Mouse (Mus musculus) CD4-positive, CD25-positive, alpha-beta regulatory T cell, adult 2 months (primary cell): Measurements from ENCODE around the gene 1700029H14Rik.

Source experiments
- DNase-seq: peaks from one replicate; pipeline ENCODE4 v3.0.0-alpha.2; 2012; ENCODE audit warnings: low read depth, low spot score

1700029H14Rik gene

DNA sequence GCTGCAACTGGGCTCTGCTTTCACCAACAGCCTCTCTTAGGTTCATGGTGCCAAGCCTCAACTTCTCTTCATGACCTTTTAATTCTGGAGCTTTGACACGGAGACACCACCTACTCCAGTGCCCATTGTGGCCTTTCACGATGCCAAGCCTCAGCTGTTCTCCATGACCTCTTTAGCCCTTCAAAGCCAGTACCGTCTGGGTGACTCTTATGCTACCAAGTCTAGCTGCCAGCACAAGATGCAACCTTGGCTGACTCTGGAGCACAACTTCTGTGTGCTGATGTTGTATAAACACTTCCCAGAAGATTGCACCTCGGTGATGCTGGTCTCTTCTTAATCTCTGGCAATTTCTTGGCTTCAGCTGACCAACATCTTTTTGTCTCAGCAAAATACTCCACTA lies 15.8 kb downstream of the 1700029H14Rik start:
- no peak for DNase-seq

DNA sequence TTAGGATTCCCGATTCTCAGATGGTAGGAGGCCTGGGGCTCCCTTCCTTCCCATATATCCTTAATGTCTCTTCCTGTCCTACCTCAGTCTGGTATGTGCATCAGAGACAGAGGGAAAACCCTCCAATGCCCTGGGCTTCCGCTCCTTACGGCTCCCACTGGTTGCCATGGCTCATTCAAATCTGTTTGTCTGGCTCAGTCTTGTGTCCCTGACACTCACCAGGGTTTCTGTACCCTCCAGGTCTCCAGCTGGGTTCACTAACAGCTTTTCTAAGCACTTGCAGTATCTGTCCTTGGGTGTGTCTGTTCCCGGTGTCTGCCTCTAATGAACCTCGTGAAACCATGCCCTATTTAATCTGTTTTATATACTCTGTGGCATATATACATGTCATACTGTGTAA lies 20.7 kb downstream of the 1700029H14Rik start:
- no peak for DNase-seq

DNA sequence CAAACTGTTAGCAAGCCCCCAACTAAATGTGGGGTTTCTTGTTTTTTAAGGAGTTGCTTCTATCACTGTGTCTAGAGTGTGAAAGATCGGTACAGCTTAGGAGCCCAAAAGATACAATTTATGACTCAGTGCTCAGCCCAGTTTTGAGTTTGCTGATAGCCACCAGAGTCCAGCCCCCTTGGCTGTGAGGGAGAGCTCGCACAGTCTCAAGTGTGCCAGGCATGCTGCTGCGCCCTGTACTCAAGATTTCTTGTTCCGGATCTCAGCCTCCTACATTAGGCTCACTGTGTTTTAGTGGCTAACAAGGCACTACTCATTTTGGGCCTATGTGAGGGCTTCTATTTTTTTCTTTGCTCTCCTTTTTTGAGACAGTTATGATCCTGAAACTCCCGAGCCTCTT lies 22.1 kb downstream of the 1700029H14Rik start:
- DNase-seq, result no peak

DNA sequence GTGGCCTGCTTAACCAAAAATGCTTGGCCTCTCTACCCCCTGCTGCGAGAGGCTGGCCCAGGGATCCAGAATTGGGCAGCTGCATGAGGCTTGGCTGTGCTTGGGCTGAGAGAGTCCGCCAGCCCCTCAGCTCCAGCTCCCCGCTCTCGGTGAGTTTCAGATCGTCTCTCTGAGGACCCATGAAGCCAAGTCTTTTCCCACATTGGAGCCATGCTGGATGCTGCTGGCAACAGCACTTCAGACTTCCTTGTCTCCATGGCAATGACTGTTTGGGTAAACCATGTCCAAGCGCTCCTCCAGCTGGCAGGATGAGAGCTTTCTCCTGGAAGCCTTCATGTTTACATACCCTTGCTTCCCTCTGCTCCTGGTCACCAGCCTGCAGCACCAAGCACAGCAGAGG lies 23.4 kb downstream of the 1700029H14Rik start:
- DNase-seq, result no peak

DNA sequence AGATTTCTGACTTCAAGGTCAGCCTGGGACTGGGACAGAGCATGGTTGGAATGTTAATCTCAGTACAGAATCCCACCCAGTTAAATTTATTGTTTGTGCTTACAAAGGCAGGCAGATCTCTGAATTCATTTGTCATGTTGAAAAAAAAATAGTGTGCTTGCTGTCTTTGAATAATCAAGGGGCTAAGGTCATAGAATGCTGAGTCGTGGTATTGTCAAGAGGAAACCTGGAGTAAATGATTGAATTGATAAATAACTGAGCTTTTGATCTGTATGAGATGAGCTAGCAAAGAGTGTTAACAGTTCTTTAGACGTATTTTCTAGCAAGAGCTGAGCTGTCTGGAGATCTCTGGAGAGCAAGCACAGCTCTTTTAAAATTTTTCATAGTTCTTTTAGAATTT lies 25.2 kb downstream of the 1700029H14Rik start:
- DNase-seq, result no peak

DNA sequence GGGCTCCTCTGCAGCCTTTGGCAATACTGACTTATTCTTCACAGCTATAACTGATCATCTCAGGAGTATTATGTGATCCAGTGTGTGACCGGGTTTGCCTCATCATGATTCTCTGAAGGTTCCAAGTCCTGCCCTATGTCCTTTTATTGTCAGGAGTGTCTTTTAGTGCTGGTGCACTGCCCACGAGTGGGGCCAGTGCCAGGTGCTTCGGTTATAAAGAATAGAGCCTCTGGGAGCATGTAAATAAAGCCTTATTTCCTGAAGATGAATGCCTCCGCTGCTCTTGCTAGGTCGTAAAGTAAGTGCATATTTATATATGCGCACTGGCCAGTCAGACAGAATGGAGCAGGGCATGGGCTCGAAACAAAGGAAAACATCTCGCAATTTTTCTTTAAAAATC lies 29.1 kb downstream of the 1700029H14Rik start:
- DNase-seq, result no peak

DNA sequence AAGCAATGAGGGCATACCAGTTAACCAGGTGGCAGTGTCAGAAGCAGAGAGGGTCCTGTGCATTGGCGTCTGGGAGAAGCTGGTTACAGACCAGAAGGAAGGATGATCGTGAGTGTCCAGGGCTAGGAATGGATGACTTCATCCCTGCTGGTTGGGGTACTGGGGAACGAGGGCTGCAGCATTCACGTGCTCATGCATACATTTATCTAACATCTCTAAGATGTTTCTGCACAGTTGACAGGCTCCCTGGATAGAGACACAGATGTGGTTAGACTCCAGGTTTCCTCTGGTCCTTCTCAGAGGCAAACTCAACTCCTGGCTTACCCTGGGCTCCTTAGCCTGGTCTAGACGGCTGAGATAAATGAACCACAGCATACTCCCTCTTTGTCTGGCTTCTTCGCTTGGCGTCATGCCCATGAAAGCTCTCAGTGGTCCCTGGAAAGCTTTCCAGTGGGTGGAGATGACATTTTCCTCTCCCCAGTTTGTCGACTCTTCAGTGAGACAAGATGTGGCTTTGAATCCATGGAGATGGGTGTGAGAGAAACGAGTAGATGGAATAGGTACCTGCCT lies 30.6 kb downstream of the 1700029H14Rik start:
- no peak for DNase-seq

DNA sequence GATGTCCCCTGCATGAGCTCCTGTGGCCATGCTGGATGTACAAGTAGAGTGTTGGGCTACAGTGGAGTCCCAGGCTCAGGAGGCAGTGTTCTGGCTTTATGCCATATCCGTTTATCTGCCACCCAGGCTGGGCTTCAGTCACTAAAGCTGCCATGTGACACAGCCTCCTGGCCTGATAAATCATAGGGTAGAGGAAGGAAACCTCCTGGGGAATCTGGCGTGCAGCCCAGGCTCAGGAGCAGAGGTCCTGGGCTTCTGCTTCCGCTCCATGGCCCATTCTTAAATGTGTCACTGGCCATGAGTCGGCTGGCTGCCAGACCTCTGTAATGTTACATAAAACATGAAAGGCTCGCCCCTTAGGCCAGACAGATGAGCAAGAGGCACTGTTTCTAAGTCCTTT lies 31.3 kb downstream of the 1700029H14Rik start:
- DNase-seq, result no peak

GRCm38 (mm10) chr8:13530401-13530800 lies 31.9 kb downstream of the 1700029H14Rik start:
- no peak for DNase-seq

DNA sequence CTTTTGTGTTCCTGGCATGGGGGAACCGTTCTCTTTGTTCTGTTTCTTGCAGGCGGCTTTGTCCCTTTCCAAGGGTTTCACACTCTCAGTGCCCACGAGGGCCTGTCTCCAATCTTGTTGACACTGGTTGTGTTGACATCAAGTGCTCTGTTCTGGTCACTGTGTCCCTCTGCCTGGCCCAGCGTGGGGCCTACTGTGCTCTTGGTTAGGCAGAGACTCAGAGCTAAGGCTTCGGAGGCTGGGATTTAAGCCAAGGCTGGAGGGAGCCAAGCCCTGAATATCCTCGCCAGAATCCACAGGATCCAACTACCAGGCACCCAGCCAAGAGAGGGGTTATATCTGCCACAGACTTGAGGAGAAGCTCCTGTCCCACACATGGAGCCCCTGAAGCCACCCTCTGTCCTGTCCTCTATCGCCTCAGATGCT lies 32.4 kb downstream of the 1700029H14Rik start:
- no peak for DNase-seq

DNA sequence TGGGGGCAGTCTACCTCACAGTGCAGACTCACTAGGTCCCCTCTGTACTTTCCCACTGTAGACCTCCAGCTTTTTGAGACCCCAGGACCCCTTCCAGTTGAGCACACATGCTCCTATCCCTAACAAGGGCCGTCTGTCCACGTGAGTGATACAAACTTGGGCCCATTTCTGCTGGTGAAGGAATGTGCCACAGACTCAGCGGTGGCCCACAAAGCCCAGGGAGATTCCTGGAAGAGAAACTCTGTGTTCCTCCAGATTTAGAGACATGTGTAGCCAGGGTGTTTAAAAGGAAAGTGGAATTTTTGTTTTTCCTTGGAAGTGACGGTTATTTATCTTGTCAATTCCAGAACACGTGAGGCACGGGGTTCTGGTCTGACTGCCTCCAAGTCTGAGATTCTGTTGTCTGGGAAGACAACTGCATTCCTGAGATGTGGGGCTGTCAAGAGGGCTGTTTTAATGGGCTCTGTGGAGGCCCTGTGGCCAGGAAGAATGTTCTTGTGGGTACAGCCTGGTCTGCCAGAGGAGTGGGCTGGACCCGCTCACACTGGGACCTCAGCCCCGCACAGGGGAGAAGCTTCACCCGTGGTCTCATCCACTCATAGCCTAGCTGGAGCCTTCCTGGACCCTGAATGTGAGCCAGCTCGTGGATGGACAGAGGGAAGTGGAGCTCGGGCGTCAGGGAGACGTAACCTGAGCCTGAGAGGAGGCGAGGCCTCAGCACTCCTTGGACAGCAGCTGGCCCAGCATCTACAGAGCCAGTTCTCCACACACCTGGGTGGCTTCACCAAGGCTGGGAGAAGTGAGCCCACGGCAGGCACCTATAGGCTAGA lies 33.0 kb downstream of the 1700029H14Rik start:
- no peak for DNase-seq

- DNase-seq, result no peak
Observed at GRCm38 (mm10) chr8:13521392-13521791, 40.9 kb downstream of the 1700029H14Rik start.

GRCm38 (mm10) chr8:13520349-13520748 lies 41.9 kb downstream of the 1700029H14Rik start:
- DNase-seq, result no peak

- no peak for DNase-seq
Observed at GRCm38 (mm10) chr8:13519503-13519902, 42.8 kb downstream of the 1700029H14Rik start.

- DNase-seq, result no peak
Observed at GRCm38 (mm10) chr8:13517284-13517781, 44.9 kb downstream of the 1700029H14Rik start.

- DNase-seq, result no peak
Observed at GRCm38 (mm10) chr8:13516728-13517127, 45.5 kb downstream of the 1700029H14Rik start.

DNA sequence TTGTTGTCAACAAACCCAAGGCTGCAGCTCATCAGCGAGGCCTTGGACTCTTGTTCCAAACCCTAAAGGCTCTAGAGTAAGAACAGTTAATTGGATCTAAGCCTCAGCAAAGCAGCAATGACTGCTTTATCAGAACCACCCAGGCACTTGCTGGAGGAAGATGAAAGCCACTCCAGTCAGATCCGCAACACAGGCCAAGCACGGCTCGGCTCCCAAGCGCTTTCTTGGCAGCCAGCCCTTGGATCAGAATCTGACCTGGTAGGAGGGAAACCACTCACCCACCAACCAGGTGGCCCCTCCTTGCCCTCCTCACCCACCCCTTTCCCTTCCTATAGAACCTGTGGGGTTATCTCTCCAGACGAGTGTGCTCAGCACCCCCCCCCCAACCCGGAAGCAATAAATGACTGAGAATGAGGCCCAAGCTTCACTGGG lies 46.2 kb downstream of the 1700029H14Rik start:
- no peak for DNase-seq

- no peak for DNase-seq
Observed at GRCm38 (mm10) chr8:13513556-13514370, 48.5 kb downstream of the 1700029H14Rik start.

DNA sequence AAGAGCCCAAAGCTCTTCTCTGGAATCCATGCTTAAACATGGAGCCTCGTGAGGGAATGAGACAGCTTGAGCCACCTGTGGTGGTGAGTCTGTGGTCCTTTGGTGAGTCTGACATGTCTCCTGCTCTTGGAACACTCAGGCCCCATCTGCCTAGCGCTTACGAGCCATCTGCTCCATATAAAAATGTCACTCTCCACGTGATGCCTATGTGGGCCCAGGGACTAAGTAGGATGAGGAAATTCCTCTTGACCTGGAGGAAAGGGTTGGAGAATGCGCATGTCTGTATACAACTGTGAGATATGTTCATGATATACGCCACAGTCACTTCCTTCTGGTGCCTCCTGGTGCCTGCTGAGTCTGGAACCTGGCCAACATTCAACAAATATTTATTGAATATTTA lies 49.6 kb downstream of the 1700029H14Rik start:
- DNase-seq, result no peak

GRCm38 (mm10) chr8:13512016-13512415 lies 50.2 kb downstream of the 1700029H14Rik start:
- no peak for DNase-seq

DNA sequence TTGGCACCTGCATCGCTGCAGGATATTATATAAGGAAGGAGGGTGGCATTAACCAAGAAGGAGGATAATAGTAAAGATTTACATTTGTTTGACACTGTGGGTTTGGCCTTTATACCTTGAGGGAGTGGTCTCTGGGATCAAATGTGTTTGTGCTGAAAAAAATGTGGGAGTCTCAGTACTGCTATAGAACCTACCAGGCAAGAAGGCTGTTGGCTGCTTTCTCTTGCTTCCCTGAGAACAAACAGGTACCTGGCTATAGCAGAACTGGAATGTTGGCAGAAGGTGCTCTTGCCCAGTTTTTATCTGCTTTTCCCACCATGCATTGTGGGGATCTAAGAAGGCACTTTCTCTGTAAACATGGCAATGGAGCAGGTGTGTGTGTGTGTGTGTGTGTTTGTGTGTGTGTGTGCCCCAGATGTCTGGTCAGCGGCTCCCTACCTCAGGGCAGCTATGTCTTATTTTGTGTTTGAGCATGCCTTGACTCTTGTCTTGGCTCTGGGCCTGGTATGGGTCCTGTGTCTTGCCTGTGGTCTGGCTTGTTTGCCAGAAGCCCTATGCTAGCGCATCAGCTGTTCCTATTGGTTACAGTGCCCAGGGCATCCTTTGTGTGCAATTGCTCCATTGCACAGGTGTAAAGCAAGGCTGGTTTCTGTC lies 54.9 kb downstream of the 1700029H14Rik start:
- no peak for DNase-seq

GRCm38 (mm10) chr8:13506849-13507248 lies 55.4 kb downstream of the 1700029H14Rik start:
- DNase-seq, result no peak
